Mouse (Mus musculus): ENCODE measurements at regions not wholly inside any gene's neighbourhood (a gene's known extent, or its start where the extent isn't known, plus 50 kb on each side); places are given as distances from the start of the nearest gene placed in this dataset.

GRCm38 (mm10) chr2:75451846-75452267 lies 207.2 kb upstream of the Hnrnpa3 start:
- TF ChIP-seq CHD1 (IDR thresholded peaks at IDR 0.05; ENCODE audit: low read depth, low read length) (no peak), SMC3 (IDR thresholded peaks at IDR 0.05; ENCODE audit: low read depth, low read length) (no peak), CTCF (conservative IDR thresholded peaks at IDR 0.05 in 1 of 2, IDR thresholded peaks at IDR 0.05 in 1 of 2; ENCODE audit: low read depth in 2 of 2, low read length in 2 of 2) (no peak), HCFC1 (IDR thresholded peaks at IDR 0.05; ENCODE audit: low read depth, low read length) (no peak), ETS1 (conservative IDR thresholded peaks at IDR 0.05; ENCODE audit: low read depth, low read length) (no peak), TCF12 (IDR thresholded peaks at IDR 0.05; ENCODE audit: low read depth, low read length) (no peak), NELFE (IDR thresholded peaks at IDR 0.05; ENCODE audit: low read depth, low read length) (no peak), ZKSCAN1 (IDR thresholded peaks at IDR 0.05; ENCODE audit: borderline replicate concordance, low read depth, low read length) (no peak)
